10 mouse cellular contexts compared by ENCODE assay signal in the genomic region with DNA sequence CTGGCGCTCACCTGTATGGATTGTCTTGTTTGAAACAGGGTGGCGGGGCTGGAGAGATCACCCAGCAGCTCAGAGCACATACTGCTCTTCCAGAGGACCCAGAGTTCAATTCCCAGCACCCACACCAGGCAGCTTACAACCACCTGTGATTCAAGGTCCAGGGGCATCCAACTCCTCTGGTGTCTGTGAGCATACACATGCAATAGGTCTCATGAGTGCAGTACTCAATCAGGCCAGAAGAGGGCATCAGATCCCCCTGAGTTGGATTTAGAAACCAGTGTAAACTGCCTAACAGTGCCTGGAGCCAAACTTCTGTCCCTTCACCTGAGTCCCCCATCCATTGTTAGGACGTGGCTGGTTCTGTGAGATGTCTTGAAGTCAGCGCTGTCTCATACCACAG. TPM values are rescaled to one million over a fixed set of nuclear protein-coding genes. Genes with fewer than 3 reads are reported as not detected.
A peak's percentile ranks its signal among the peaks of the same experiment; 100 is the strongest.
DNase-seq lines count a peak whose midpoint lies in the region; ATAC-seq and TF ChIP-seq lines count a peak whose summit lies in the region.
"Had no signal": no experiment of that assay in that cellular context is flagged by ENCODE, and none has a peak within 500 bp of the region (broad histone marks: within the 10 kb centered on the region; RNA-seq: fewer than 3 reads in every experiment).

No protein-coding gene starts in this region.

- H3K4me3 ChIP-seq in forebrain, embryonic 14.5 days (ENCODE audit: low read depth, low read length): no peak overlapping the region
- H3K4me3 ChIP-seq in forebrain, embryonic 13.5 days: no peak overlapping the region
- H3K4me3 ChIP-seq in liver, adult 2 months (ENCODE audit: insufficient read depth, low read depth, low read length): no peak overlapping the region
- H3K4me3 ChIP-seq in liver, embryonic 11.5 days (ENCODE audit: low read depth, low read length): no peak overlapping the region
- H3K4me3 ChIP-seq: embryonic facial prominence, embryonic 12.5 days; neural tube, embryonic 13.5 days had no signal

- H3K27ac ChIP-seq in forebrain, embryonic 14.5 days (ENCODE audit: low read depth, low read length): no peak overlapping the region
- H3K27ac ChIP-seq in forebrain, embryonic 13.5 days: no peak overlapping the region
- no peak overlapping the region for H3K27ac ChIP-seq in liver, adult 2 months (replicated peaks; ENCODE audit: insufficient read depth, low read depth, low read length)
- H3K27ac ChIP-seq in liver, embryonic 11.5 days (ENCODE audit: low read depth, low read length): no peak overlapping the region
- H3K27ac ChIP-seq: embryonic facial prominence, embryonic 12.5 days; neural tube, embryonic 13.5 days had no signal

- no peak overlapping the region for H3K4me2 ChIP-seq in forebrain, embryonic 14.5 days (ENCODE audit: low read length)
- no peak overlapping the region for H3K4me2 ChIP-seq in forebrain, embryonic 13.5 days
- no peak overlapping the region for H3K4me2 ChIP-seq in liver, embryonic 11.5 days
- H3K4me2 ChIP-seq: embryonic facial prominence, embryonic 12.5 days; neural tube, embryonic 13.5 days had no signal

- no peak for TF ChIP-seq POLR2A in liver, adult 2 months (IDR thresholded peaks at IDR 0.05; ENCODE audit: extremely low read depth, insufficient read depth, low read length)

- peak; percentile 75 for DNase-seq in forebrain, embryonic 14.5 days (ENCODE audit: low spot score)
- peak; percentile 46 for DNase-seq in liver, adult 2 months (ENCODE audit: extremely low read depth, low read depth, low spot score)
- DNase-seq in liver, embryonic 11.5 days (ENCODE audit: low spot score): no peak
- peak; percentile 69 for DNase-seq in adrenal gland, postnatal 10 days
- peak; percentile 90 for DNase-seq in induced T-regulatory cell, adult 2 months (ENCODE audit: low read depth)
- peak; percentile 66 to 78 for DNase-seq in natural killer cell, adult 2 months (ENCODE audit: low spot score in 2 of 2)
- DNase-seq in urinary bladder, postnatal 10 days (ENCODE audit: low spot score): no peak

- H3K4me1 ChIP-seq in forebrain, embryonic 14.5 days (ENCODE audit: control insufficient read depth, insufficient read depth, low read length): no peaks in the 10 kb centered on the region
- H3K4me1 ChIP-seq in forebrain, embryonic 13.5 days: peaks cover 16% of the 10 kb centered on the region
- no peaks in the 10 kb centered on the region for H3K4me1 ChIP-seq in liver, adult 2 months (ENCODE audit: control insufficient read depth, insufficient read depth, low read length)
- no peaks in the 10 kb centered on the region for H3K4me1 ChIP-seq in liver, embryonic 11.5 days (replicated peaks; ENCODE audit: control insufficient read depth, insufficient read depth, low read length)

- H3K79me2 ChIP-seq in liver, adult 2 months (ENCODE audit: control insufficient read depth, insufficient read depth, low read length): no peaks in the 10 kb centered on the region

- H3K27me3 ChIP-seq in forebrain, embryonic 14.5 days (replicated peaks; ENCODE audit: control insufficient read depth, insufficient read depth, low read length): no peaks in the 10 kb centered on the region
- no peaks in the 10 kb centered on the region for H3K27me3 ChIP-seq in forebrain, embryonic 13.5 days
- H3K27me3 ChIP-seq in liver, adult 2 months (ENCODE audit: control insufficient read depth, insufficient read depth, low read length): no peaks in the 10 kb centered on the region
- no peaks in the 10 kb centered on the region for H3K27me3 ChIP-seq in liver, embryonic 11.5 days (replicated peaks; ENCODE audit: control insufficient read depth, insufficient read depth, low read length)
- H3K27me3 ChIP-seq: embryonic facial prominence, embryonic 12.5 days; neural tube, embryonic 13.5 days had no signal

- H3K9me3 ChIP-seq in forebrain, embryonic 14.5 days (replicated peaks; ENCODE audit: control insufficient read depth, low read length): no peaks in the 10 kb centered on the region; the same call in 1 of the 2 replicates
- no peaks in the 10 kb centered on the region for H3K9me3 ChIP-seq in forebrain, embryonic 13.5 days (replicated peaks)
- no peaks in the 10 kb centered on the region for H3K9me3 ChIP-seq in liver, embryonic 11.5 days (ENCODE audit: control insufficient read depth, low read length)
- H3K9me3 ChIP-seq: embryonic facial prominence, embryonic 12.5 days; neural tube, embryonic 13.5 days had no signal

- H3K36me3 ChIP-seq in forebrain, embryonic 14.5 days (ENCODE audit: control insufficient read depth, insufficient read depth, low read length): peaks cover 11% of the 10 kb centered on the region; the same call in 1 of the 2 replicates
- peaks cover 52% of the 10 kb centered on the region for H3K36me3 ChIP-seq in forebrain, embryonic 13.5 days (ENCODE audit: poor library complexity, severe bottlenecking)
- no peaks in the 10 kb centered on the region for H3K36me3 ChIP-seq in liver, adult 2 months (ENCODE audit: control insufficient read depth, insufficient read depth, low read length)
- H3K36me3 ChIP-seq in liver, embryonic 11.5 days (ENCODE audit: control insufficient read depth, insufficient read depth, low read length): no peaks in the 10 kb centered on the region

- ATAC-seq in forebrain, embryonic 14.5 days: no peak
- no peak for ATAC-seq in forebrain, embryonic 13.5 days
- no peak; the same call in 1 of the 2 replicates for ATAC-seq in liver, embryonic 11.5 days (replicated peaks; ENCODE audit: low FRiP score)

- TF ChIP-seq CTCF in liver, adult 2 months (IDR thresholded peaks at IDR 0.05; ENCODE audit: low read depth, low read length): peak; percentile 50; the same call in 1 of the 2 replicates

- no peak overlapping the region for H3K9ac ChIP-seq in forebrain, embryonic 14.5 days (ENCODE audit: low read length)
- no peak overlapping the region for H3K9ac ChIP-seq in forebrain, embryonic 13.5 days
- H3K9ac ChIP-seq in liver, adult 2 months (ENCODE audit: low read depth, low read length): no peak overlapping the region
- H3K9ac ChIP-seq in liver, embryonic 11.5 days (ENCODE audit: low read depth, low read length): no peak overlapping the region
- H3K9ac ChIP-seq: embryonic facial prominence, embryonic 12.5 days; neural tube, embryonic 13.5 days had no signal

- 81% methylated on average over 4 of the region's 4 CpGs for WGBS in forebrain, embryonic 14.5 days
- 88% methylated on average over 4 of the region's 4 CpGs for WGBS in forebrain, embryonic 13.5 days
- 87% methylated on average over 4 of the region's 4 CpGs for WGBS in liver, adult 2 months
- 76% methylated on average over 4 of the region's 4 CpGs for WGBS in liver, embryonic 11.5 days

RNA-seq across cellular contexts. Expression of a gene that starts 7.2 kb away (rescaled TPM):
- polyA plus RNA-seq in forebrain, embryonic 14.5 days (2014; fragmentation: Nextera tagmentation; extraction: Ambion mirVana): 11.0 and 12.5 TPM in 2 replicates
- polyA plus RNA-seq in forebrain, embryonic 13.5 days (2015; fragmentation: Nextera tagmentation; extraction: Ambion mirVana): 14.3 and 17.2 TPM in 2 replicates
- 0.07 and 0.09 TPM in 2 replicates for total RNA-seq in liver, adult 2 months (2014; rRNA removed)
- 0.04 TPM in 1 of 2 replicates, not detected in the other for polyA plus RNA-seq in liver, adult 2 months (2012; rRNA removed)
- polyA plus RNA-seq in liver, embryonic 11.5 days (2014; fragmentation: Nextera tagmentation; extraction: Ambion mirVana): 4.1 and 5.4 TPM in 2 replicates
- 1 to 10 TPM in 1 of 2 experiments, under 1 TPM in 1; 0.85 to 1.4 TPM for total RNA-seq in adrenal gland, postnatal 10 days (2021)

RNA-seq across cellular contexts. Expression of a gene that starts 7.3 kb away (rescaled TPM):
- 24.6 and 35.8 TPM in 2 replicates for polyA plus RNA-seq in forebrain, embryonic 14.5 days (2014; fragmentation: Nextera tagmentation; extraction: Ambion mirVana)
- 45.3 and 46.0 TPM in 2 replicates for polyA plus RNA-seq in forebrain, embryonic 13.5 days (2015; fragmentation: Nextera tagmentation; extraction: Ambion mirVana)
- 4.6 and 5.5 TPM in 2 replicates for total RNA-seq in liver, adult 2 months (2014; rRNA removed)
- 8.5 and 9.5 TPM in 2 replicates for polyA plus RNA-seq in liver, adult 2 months (2012; rRNA removed)
- 3.4 and 3.6 TPM in 2 replicates for polyA plus RNA-seq in liver, embryonic 11.5 days (2014; fragmentation: Nextera tagmentation; extraction: Ambion mirVana)
- total RNA-seq in adrenal gland, postnatal 10 days (2021): 10 to 100 TPM; 19.1 to 21.8 TPM

RNA-seq across cellular contexts. Expression of a gene that starts 32.1 kb away (rescaled TPM):
- polyA plus RNA-seq in forebrain, embryonic 14.5 days (2014; fragmentation: Nextera tagmentation; extraction: Ambion mirVana): 28.3 and 45.5 TPM in 2 replicates
- 26.8 and 33.6 TPM in 2 replicates for polyA plus RNA-seq in forebrain, embryonic 13.5 days (2015; fragmentation: Nextera tagmentation; extraction: Ambion mirVana)
- total RNA-seq in liver, adult 2 months (2014; rRNA removed): 22.4 and 49.3 TPM in 2 replicates
- 108 and 119 TPM in 2 replicates for polyA plus RNA-seq in liver, adult 2 months (2012; rRNA removed)
- 40.5 and 42.5 TPM in 2 replicates for polyA plus RNA-seq in liver, embryonic 11.5 days (2014; fragmentation: Nextera tagmentation; extraction: Ambion mirVana)
- 10 to 100 TPM; 78.0 to 81.5 TPM for total RNA-seq in adrenal gland, postnatal 10 days (2021)

Comparison
In these comparisons a context has a peak if more than half of its experiments do, and no peak if none do; other contexts are left out.
1. DNase-seq: peak in forebrain, embryonic 14.5 days (single experiment), liver, adult 2 months (single experiment), adrenal gland, postnatal 10 days (single experiment), induced T-regulatory cell, adult 2 months (single experiment) and natural killer cell, adult 2 months (2 of 2); none in liver, embryonic 11.5 days (single experiment) and urinary bladder, postnatal 10 days (single experiment).